Mouse (Mus musculus): ENCODE data around the gene Ilf2. TPM values are rescaled to one million over a fixed set of nuclear protein-coding genes. Genes with fewer than 3 reads are reported as not detected.

Gene Ilf2
- 10 to 100 TPM; 23.8 to 25.4 TPM for total RNA-seq (2021)
- long read RNA-seq, experiment 1, transcript Ilf2-201 (14 exons, 2,027 nt), result major isoform, 16 of 20 reads
- long read RNA-seq, experiment 1, partial matches to known transcripts, result 1 of 20 reads
- long read RNA-seq, experiment 1, other reads (novel, unspliced or antisense), result 3 of 20 reads
- long read RNA-seq, experiment 2, transcript Ilf2-201 (14 exons, 2,027 nt), result major isoform, 32 of 41 reads
- long read RNA-seq, experiment 2, partial matches to known transcripts, result 6 of 41 reads
- long read RNA-seq, experiment 2, other reads (novel, unspliced or antisense), result 3 of 41 reads

DNA sequence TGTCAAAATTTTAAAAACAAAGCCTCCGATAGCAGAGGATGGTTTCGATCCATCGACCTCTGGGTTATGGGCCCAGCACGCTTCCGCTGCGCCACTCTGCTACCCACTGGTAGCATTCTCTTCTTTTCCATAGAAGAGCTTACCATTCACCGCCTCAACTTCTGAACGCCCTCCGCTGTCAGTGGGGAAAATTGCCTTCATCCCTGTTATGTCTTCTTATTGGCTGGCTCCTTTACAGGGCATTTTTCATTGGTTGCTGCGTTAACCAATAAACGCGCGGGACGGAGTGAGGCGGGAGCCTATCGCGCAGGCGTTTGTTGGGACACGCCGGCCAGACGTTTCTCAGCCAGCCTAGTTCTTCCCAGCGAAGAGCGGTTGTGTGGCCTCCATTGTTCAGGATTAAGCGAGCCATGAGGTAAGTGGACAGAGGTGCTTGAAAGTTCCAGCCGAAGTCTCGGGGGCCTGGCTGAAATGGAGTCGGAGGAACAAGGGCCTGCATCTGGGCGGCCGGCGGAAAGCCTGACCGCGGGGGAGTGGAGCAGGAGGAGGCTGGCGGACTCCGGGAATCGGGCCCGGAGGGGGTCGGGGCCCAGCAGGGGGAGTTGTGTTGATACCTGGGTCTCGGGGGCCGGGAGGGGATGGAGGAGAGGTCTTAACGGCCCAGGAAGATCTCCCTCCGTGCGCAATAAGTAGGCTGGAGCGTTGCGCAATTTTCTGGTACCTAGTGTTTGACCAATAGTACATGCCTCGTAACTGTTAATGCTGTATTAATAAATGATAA lies at the start of gene Ilf2:
TSS of gene Ilf2 (plus strand) at position 296 of the 781 bp plus-strand sequence.
- DNase-seq, result peak; percentile 90 to 91
- intact Hi-C loops (cut with DNase I), result no loop called here

DNA sequence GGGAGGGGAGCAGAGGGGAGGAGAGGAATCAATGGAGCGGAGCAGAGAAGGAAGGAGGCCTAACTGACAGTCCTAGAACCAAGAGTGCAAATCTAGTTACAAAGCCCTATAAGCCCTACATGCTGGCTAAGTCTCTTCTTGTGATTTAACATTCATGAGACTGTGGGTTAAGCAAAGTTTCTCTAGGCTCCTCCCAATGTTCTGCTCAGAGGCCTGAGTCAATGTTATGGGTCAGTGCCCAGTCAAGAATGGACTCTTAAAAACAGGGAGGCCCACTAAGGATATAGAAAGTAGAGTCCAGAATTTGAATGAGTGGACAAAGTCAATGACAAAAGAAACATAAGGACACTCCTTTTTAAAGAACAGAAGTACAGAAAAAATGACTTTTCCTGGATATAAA lies 48.4 kb upstream of the Ilf2 start:
- DNase-seq, result no peak
- intact Hi-C loops (cut with DNase I), result no loop called here

DNA sequence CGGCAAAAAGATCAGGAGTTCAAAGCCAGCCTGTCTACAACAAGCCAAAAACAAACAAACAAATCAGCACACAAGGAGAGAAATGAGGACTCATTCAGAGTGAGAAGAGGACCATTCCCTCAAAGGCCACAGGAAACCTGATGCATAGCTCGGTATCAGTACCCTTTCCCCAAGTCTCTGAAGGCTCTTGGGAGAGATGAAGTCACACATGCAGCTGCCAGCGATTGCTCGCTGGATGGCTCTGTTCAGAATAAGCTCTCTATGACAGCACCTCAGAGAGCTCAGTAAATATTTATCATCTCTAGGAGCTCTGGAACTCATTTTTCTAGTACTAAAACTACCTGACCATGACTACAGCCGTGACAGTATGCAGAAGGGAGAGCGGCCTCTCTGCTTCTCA lies 47.7 kb upstream of the Ilf2 start:
- no peak for DNase-seq

DNA sequence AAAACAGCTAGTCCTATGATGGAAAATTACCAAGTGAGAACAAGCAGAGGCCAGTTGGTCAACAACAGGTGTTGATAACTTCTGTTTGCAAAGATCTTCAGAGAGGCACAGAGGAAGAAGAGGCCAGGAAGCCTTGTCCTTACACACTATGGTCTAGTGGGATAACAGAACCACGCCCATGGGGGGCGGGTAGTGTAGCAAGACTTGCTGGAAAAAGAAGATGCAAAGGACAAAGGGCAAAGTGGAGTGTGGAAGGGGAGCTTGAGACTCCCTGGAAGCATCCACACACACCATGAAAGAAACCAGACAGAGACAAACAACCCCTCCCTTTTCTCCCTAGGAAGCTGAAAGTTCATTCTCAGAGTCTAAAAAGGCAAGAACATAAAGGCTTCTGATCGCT lies 46.4 kb upstream of the Ilf2 start:
- intact Hi-C loops (cut with DNase I), result no loop called here
- no peak for DNase-seq

More for the DNA sequence above, 47.7 kb upstream of the Ilf2 start:
- intact Hi-C loops (cut with DNase I), result no loop called here

DNA sequence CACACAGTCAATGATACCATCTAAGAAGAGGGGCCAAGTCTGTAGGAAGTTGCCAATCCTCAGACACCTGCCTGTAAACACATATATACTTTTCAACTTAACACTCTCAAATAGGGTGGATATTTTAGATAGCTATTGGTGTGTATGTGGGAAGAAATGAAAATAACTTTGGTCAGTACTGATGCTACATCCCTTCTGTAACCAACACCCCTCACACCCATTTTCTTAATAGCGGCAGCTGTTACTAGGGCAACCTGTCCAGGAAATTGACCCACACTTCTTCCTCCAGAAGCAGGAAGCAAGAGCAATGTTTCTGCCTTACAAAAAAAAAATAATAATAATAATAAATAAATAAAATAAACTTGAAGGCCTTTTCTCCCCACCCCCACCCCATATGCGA lies 43.6 kb upstream of the Ilf2 start:
- intact Hi-C loops (cut with DNase I), result no loop called here

DNA sequence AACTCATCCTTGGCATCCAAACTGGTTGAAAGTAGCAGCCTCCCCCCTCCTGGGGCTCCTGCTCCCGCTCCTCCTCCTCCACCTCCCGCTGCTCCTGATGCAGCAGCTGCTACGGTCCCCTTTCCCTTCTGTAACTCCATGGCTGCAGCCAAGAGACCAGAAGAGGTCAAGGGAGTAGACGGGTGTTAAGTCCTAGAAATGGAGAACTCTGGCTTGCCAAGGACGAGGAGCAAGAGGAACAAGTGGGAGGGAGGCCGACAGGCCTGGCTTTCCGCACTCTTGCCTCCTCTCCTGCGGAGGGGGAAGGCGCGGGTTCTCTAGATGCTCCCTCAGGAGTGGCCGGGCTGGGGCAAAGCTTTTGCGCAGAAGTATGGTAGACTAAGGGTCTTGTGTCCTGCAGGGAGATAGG lies 43.1 kb upstream of the Ilf2 start:
- DNase-seq, result no peak
- intact Hi-C loops (cut with DNase I), result no loop called here

More for the DNA sequence above, 43.6 kb upstream of the Ilf2 start:
- no peak for DNase-seq

DNA sequence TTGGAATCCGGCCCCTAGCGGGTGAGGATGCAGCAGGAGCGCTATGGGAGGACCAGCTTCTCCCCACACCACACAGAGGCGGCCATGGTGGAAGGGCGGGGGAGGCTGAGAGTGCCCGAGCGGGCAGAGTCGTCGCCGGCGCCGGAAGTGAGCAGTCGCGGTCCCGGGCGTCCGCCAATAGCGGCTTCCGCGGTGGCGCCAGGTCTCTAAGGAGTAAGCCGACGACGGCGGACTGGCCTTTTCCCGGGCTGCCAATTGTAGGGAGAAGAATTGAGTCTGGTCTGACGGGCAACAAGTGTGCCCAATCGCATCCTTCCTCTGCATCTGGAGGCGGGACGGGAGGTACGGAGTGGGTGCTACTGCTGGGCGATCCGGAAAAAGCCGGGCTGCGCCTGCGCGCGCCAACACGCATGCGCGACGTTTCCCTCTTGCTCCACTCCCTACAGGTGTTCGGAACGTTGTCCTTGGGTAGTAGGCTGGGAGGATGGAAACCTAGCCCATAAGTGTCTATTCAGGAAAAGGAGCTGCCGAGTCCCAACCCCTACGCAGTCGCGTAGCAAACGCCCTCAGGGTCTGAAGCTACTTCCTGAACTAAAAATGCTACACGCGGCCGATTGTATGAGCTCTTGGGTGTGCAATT lies 42.4 kb upstream of the Ilf2 start, which contains the start of gene Ints3:
TSS of gene Ints3 (minus strand) at position 242 of the 640 bp plus-strand sequence.
- peak; percentile 99 to 100 for DNase-seq
- intact Hi-C loops (cut with DNase I), result no loop called here

DNA sequence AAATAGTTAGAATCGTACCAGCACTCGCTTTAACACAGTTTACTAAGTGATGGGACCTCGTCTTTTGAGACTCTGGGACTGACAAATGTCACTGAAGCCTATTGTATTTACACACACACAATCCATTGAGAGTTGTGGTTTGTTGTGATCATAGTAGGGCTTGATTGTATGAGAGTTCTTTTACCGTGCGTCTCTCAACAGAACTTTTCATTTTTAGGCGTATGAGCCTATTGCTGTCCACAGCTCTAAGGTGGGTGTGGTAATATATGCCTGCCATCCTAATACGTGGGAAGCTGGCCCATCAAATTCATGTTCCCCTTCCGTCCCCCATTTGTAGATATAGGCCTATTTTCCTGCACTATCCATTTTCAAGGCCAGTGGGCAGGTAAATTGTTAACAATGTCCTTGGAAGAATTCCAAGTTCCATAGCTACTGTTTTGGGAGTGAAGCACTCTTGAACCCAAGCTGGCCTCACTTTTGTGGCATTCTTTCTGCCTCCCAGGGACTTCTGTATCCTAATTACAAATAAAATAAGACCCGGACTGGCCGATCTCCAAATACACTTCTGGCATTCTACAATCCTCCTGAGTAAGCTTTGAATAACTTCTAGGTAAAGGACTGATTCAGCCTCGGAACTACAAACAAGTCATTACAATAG lies 41.7 kb upstream of the Ilf2 start:
- DNase-seq, result no peak
- intact Hi-C loops (cut with DNase I), result no loop called here

DNA sequence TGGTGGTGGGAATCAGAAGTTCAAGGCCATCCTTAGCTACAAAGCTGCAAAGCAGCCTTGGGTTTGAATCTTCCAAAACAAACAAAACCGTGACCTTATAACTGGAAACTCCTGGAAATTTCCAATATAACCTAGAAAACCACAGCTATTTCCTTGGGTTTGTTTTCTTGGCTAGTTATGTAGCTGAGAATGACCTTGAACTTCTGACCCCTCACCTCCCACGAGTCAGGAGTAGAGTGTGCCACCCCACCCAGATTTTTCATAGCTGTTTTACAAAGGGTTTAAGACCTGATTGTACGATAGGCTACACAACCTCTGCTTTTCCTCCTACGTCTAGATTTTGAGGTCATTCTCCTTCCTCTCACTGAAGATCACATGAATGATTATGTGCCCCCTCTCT lies 38.8 kb upstream of the Ilf2 start:
- intact Hi-C loops (cut with DNase I), result no loop called here
- no peak for DNase-seq

DNA sequence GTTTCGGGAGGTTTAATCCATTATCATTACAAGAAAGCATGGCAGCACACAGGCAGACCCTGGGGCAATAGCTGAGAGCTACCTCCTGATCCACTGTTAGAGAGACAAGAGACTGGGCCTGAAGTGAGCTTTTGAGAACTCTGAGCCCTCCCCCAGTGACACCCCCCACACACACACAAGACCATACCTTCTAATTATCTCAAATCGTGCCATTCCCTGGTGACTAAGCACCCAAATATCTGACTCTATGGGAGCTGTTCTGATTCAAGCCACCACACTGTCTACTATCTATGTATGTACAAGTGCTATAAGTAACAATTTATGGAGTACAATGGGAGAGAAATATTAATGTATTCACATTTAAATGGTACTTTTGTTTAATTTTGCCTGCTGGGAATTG lies 35.2 kb upstream of the Ilf2 start:
- no peak for DNase-seq
- intact Hi-C loops (cut with DNase I), result no loop called here

DNA sequence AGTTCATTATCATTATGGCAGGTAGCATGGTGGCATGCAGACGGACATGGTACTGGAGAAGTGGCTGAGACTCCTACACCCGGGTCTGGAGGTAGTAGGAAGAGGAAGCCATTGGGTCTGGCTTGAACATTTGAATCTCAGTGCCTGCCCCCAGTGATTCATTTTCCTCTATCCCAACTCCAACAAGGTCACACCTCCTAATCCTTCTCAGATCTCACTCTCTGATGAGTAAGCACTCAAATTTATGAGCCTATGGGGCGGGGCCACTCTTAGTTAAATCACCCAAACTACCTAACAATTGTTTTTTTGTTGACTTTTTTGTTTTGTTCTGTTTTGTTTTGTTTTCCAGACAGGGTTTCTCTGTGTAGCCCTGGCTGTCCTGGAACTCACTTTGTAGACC lies 31.9 kb upstream of the Ilf2 start:
- intact Hi-C loops (cut with DNase I), result no loop called here
- no peak for DNase-seq

DNA sequence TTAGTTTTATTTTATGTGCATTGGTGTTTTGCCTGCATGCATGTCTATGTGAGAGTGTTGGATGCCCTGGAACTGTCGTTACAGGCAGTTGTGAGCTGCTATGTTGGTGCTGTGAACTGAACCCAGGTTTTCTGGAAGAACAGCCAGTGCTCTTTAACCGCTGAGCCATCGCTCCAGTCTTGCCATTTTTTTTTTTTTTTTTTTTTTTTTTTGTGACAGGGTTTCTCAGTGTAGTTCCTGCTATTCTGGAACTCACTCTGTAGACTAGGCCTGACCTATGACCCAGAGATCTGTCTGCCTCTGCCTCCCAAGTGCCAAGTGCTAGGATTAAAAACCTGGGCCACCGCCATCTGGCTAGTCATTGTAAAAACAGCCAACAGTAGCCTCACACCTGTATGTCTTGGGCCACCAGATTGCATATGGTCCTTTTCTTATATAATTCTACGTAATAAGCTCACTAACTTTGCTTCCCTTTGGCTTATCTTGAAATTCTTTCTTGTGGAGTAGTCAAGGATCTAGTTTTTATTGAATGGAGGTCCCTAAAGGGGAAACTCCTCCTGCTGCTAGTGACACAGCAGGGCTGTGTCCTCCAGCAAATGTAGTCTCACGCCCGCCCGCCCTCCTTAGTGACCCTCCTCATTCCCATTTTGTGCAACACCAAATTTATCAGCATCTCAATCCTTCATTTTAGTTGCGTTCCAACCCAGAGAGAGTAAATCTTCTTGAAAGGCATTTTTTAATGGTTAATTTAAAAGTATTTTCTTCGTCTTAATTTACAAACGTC lies 30.3 kb upstream of the Ilf2 start:
- intact Hi-C loops (cut with DNase I), result no loop called here
- no peak for DNase-seq

DNA sequence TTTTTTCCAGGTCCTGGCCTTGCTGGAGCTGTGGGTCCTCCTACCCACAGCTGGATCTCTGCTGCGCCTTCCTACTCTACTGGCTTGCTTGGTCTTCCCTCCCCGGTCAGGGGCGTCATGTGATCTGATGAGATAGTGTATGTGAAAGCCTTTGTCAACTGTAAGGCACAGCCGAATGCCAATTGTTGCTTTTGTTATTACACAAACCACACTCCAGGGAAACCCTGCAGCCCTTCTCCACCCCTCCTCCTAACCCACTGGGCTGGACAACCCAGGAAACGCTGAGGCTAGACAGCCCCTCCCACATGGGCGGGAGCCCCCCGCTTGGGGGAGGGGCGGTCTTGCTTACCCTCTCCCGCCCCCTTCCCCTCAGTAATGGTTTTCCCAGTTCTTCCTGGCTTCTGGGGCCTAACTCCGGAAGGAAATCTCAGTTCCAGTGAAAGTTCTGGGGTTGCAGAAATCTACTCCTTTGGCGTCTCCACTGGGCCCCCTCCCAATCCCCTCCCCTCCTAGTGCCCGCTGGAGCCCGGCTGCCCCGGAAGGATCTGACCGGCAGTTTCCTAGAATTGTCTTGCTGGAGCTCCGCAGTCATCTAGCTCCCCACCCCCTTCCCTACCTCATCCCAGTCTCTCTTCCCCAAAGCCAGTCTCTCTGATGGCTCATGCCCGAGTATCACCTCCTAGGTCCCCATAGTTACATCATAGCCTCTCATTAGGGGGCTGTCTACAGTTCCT lies 29.4 kb upstream of the Ilf2 start:
- intact Hi-C loops (cut with DNase I), result no loop called here
- peak; percentile 80 to 86 for DNase-seq

DNA sequence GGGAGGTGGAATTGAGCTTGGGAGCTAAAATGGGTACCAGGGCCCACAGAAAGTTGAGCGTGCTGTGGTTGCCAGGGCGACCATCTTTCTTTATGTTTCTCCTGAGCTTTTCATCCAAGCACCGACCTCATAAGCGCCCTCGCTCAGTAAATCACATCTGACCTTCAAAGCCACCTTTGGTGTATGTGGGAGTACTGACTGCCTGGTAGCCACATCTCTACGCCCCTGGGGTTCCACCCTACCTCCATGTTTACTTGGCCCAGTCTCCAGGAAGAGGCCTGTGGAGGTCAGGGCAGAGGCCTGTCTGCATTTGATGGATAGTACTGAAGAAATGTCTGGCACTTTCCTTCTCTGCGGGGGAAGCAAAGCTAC lies 28.8 kb upstream of the Ilf2 start:
- intact Hi-C loops (cut with DNase I), result no loop called here

DNA sequence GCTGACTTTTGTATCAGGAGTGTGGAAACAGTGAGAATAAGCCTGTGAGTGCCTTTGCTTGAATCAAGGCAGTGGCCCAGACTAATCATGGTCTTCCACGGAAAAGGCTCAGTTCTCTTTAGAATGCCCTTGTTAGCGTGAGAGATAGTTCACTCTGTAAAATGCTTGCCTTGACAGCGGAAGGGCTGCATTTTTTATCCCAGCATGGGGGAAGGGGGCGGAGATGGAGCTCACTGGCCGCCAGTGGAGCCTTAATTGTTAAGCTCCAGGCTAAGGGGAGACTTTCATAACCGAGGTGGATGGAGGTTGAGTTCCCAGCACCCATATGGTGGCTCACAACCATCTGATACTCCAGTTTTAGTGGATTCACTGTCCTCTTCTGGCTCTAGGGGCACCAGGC lies 27.3 kb upstream of the Ilf2 start:
- DNase-seq, result no peak
- intact Hi-C loops (cut with DNase I), result no loop called here

More for the DNA sequence above, 28.8 kb upstream of the Ilf2 start:
- no peak for DNase-seq

DNA sequence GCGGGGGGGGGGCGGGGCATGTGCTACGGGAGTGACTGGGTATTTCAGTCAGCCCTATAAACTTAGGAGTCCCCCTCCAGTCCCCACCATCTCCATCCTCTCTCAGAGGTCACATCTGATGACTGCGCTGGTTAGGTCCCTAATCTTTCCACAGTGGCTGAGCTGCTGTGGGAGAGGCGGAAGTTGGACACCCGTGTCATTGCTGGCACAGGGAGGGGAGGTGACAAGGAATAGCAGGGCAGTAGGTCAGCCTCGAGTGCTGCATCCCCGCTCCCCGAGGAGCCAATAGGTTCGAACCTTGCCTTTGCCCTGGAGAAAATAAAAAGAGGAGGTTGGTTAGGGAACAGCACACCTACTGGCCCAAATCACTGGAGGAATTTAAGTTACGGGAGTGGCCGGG lies 25.1 kb upstream of the Ilf2 start:
- DNase-seq, result no peak
- intact Hi-C loops (cut with DNase I), result no loop called here

DNA sequence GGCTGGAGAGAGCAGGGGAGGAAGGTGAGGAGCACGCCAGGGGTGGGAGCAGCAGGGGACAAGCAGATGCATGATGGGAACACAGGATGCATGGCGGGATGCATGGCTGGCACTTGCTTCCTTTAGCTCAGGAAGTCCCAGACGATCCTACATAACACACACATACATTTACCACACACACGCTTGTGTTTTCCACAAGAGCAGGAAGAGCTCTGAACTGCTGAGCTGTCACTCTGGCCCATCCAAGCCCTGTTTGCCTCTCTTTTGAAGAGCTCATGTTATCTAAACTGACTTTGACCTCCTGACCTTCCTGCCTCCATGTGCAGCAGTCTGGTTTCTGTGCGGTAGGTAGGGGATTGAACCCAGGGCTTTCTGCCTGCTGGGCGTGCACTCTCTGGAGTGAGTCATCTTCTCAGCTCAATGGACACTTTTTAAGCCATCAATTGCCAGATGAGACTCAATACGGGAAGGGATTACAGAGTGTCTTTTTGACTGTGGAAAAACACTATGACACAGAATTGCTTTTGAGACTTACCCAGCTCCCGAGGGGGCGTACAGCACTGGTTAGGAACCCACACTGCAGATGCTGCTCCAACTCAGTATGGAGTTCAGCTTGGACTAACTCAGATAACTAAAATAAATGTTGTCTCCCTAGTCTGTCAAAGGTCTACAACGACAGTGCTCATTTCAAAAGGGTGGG lies 24.4 kb upstream of the Ilf2 start:
- intact Hi-C loops (cut with DNase I), result no loop called here
- no peak for DNase-seq

DNA sequence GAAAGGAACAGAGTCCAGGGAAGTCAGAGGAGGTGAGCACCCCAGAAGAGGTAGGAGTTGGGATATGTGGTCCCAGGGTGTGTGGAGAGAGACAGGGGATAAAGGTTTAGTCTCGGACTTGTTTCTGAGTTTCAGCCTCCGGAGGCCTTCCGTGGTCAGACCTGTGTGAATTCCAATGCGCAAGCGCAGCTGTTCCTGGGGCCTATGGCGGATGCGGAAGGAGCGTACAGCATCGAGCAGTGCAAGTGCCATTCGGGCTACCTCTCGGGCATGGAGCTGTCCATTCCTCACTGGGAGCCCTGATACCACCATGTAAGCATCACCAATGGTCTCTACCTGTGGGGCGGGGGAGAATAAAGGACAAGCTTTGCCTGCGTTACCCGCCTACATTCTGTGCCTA lies 21.0 kb upstream of the Ilf2 start:
- DNase-seq, result no peak
- intact Hi-C loops (cut with DNase I), result no loop called here

DNA sequence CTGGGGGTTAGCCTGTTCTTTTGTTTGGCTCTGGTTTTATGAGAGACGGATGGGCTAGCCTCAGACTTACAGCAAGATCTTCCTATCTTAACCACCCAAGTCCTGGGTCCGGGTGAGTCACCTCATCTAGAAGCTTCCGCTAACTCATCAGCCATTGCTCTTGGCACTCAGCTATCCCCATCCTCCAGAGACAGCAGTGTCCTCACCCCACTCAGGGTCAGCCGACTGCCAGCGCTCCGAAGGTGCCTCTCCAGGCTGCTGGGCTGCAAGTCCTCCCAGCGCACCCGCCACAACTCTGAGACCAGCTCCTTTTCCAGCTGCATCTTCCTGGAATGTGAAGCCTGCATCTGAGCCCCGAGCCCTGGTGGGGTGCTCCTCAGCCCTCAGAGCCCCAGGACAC lies 16.2 kb upstream of the Ilf2 start:
- intact Hi-C loops (cut with DNase I), result no loop called here
- no peak for DNase-seq

Measured in gastrocnemius, postnatal 36 days (tissue).